Mouse (Mus musculus): ENCODE data around the gene Clrn3.

Gene Clrn3

GRCm38 (mm10) chr7:135488214-135488810 is 40.1 kb downstream of the Clrn3 start:
- no peak for DNase-seq (ENCODE audit: low spot score in 2 of 2)

- DNase-seq (ENCODE audit: low spot score in 2 of 2): peak; percentile 55 to 70
Measured at GRCm38 (mm10) chr7:135487423-135487822, 41.0 kb downstream of the Clrn3 start.

- no peak for DNase-seq (ENCODE audit: low spot score in 2 of 2)
Measured at GRCm38 (mm10) chr7:135486645-135487382, 41.6 kb downstream of the Clrn3 start.

GRCm38 (mm10) chr7:135485796-135486410 is 42.6 kb downstream of the Clrn3 start:
- peak in 1 of 2 experiments; percentile 37 for DNase-seq (ENCODE audit: low spot score in 2 of 2)

- no peak for DNase-seq (ENCODE audit: low spot score in 2 of 2)
Measured at GRCm38 (mm10) chr7:135485116-135485795, 43.2 kb downstream of the Clrn3 start.

GRCm38 (mm10) chr7:135484341-135484740 is 44.1 kb downstream of the Clrn3 start:
- DNase-seq (ENCODE audit: low spot score in 2 of 2): no peak

- no peak for DNase-seq (ENCODE audit: low spot score in 2 of 2)
Measured at GRCm38 (mm10) chr7:135483751-135484150, 44.7 kb downstream of the Clrn3 start.

GRCm38 (mm10) chr7:135481150-135481549 is 47.3 kb downstream of the Clrn3 start:
- DNase-seq (ENCODE audit: low spot score in 2 of 2): no peak

GRCm38 (mm10) chr7:135479912-135480311 is 48.5 kb downstream of the Clrn3 start:
- no peak for DNase-seq (ENCODE audit: low spot score in 2 of 2)

- no peak for DNase-seq (ENCODE audit: low spot score in 2 of 2)
Measured at GRCm38 (mm10) chr7:135479322-135479880, 49.1 kb downstream of the Clrn3 start.

- no peak for DNase-seq (ENCODE audit: low spot score in 2 of 2)
Measured at GRCm38 (mm10) chr7:135477256-135477655, 51.2 kb downstream of the Clrn3 start.

- DNase-seq (ENCODE audit: low spot score in 2 of 2): no peak
Measured at GRCm38 (mm10) chr7:135475981-135476380, 52.5 kb downstream of the Clrn3 start.

GRCm38 (mm10) chr7:135470319-135470718 is 58.1 kb downstream of the Clrn3 start:
- no peak for DNase-seq (ENCODE audit: low spot score in 2 of 2)

GRCm38 (mm10) chr7:135468631-135469030 is 59.8 kb downstream of the Clrn3 start:
- DNase-seq (ENCODE audit: low spot score in 2 of 2): no peak

- DNase-seq (ENCODE audit: low spot score in 2 of 2): peak in 1 of 2 experiments; percentile 12
Measured at GRCm38 (mm10) chr7:135465293-135465692, 63.2 kb downstream of the Clrn3 start.

GRCm38 (mm10) chr7:135464689-135465259 is 63.7 kb downstream of the Clrn3 start:
- DNase-seq (ENCODE audit: low spot score in 2 of 2): peak; percentile 51 to 61

Measured in frontal cortex, postnatal 25 days (tissue).